29 mouse cellular contexts compared by ENCODE assay signal in the genomic region with DNA sequence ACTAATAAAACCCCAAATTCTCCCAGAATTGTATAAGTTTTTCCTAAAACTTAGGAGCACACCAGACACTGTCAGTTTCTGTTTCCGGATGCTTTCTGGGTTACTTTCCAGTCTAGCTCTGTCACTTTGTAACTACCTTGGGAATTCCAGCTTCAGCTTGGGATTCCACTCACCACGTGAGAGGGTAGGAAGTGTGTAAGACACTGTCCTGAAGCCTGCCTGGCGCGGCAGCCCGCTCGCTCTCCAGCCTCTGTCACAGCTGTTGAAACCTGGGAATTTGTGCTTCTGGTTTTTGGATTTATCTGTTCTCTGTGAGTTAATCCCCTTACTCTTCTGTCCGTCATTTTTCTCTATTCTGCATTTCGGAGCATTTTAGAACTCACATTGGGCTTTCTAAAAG. TPM values are rescaled to one million over a fixed set of nuclear protein-coding genes. Genes with fewer than 3 reads are reported as not detected.
DNase-seq lines count a peak whose midpoint lies in the region; ATAC-seq and TF ChIP-seq lines count a peak whose summit lies in the region.
"Had no signal": no experiment of that assay in that cellular context is flagged by ENCODE, and none has a peak within 500 bp of the region (broad histone marks: within the 10 kb centered on the region; RNA-seq: fewer than 3 reads in every experiment).

No protein-coding gene starts in this region.

- H3K79me2 ChIP-seq in myocyte (ENCODE audit: control insufficient read depth, insufficient read depth) = peaks cover 84% of the 10 kb centered on the region

- ATAC-seq in heart, embryonic 15.5 days (replicated peaks; ENCODE audit: insufficient number of reproducible peaks, insufficient read depth, low FRiP score, low read depth) = no peak
- ATAC-seq: forebrain, embryonic 13.5 days; intestine, postnatal 0 days had no signal

- TF ChIP-seq CTCF in gastrocnemius, adult 2 months (IDR thresholded peaks at IDR 0.05) = no peak
- no peak for TF ChIP-seq CTCF in kidney, adult 2 months (conservative IDR thresholded peaks at IDR 0.05; ENCODE audit: insufficient read depth, insufficient read length, low read depth, low read length)

- peaks cover 7% of the 10 kb centered on the region for H3K4me1 ChIP-seq in kidney, adult 2 months (ENCODE audit: control insufficient read depth, insufficient read depth, low read length)
- peaks cover 40% of the 10 kb centered on the region for H3K4me1 ChIP-seq in heart, embryonic 15.5 days (replicated peaks)

- H3K27ac ChIP-seq in gastrocnemius, adult 2 months = peak overlapping the region; percentile 95
- no peak overlapping the region for H3K27ac ChIP-seq in kidney, adult 2 months (ENCODE audit: insufficient read depth, low read depth, low read length)
- peak overlapping the region; percentile 13; the same call in 1 of the 2 replicates for H3K27ac ChIP-seq in heart, embryonic 15.5 days
- H3K27ac ChIP-seq: embryonic facial prominence, embryonic 12.5 days; forebrain, embryonic 13.5 days; hindbrain, embryonic 12.5 days; limb, embryonic 13.5 days; liver, embryonic 13.5 days; stomach, embryonic 15.5 days had no signal

- no peak overlapping the region for H3ac ChIP-seq in myocyte (ENCODE audit: control insufficient read depth, insufficient read length)

- no peaks in the 10 kb centered on the region for H3K9me3 ChIP-seq in heart, embryonic 15.5 days (replicated peaks)
- H3K9me3 ChIP-seq: embryonic facial prominence, embryonic 12.5 days; forebrain, embryonic 13.5 days; hindbrain, embryonic 12.5 days; limb, embryonic 13.5 days; liver, embryonic 13.5 days; stomach, embryonic 15.5 days had no signal

- H3K4me3 ChIP-seq in gastrocnemius, adult 2 months = no peak overlapping the region
- no peak overlapping the region for H3K4me3 ChIP-seq in kidney, adult 2 months (ENCODE audit: insufficient read depth, low read depth, low read length)
- H3K4me3 ChIP-seq in heart, embryonic 15.5 days = no peak overlapping the region; the same call in 1 of the 2 replicates
- peak overlapping the region; percentile 72 for H3K4me3 ChIP-seq in myocyte
- H3K4me3 ChIP-seq: embryonic facial prominence, embryonic 12.5 days; erythroblast, embryonic 14.5 days; forebrain, embryonic 13.5 days; hindbrain, embryonic 12.5 days; limb, embryonic 13.5 days; liver, embryonic 13.5 days; stomach, embryonic 15.5 days had no signal

- H3K27me3 ChIP-seq in kidney, adult 2 months (replicated peaks; ENCODE audit: control insufficient read depth, insufficient read depth, low read length) = no peaks in the 10 kb centered on the region
- H3K27me3 ChIP-seq in heart, embryonic 15.5 days = no peaks in the 10 kb centered on the region
- H3K27me3 ChIP-seq in myocyte (ENCODE audit: control insufficient read depth, insufficient read depth, insufficient read length) = no peaks in the 10 kb centered on the region
- H3K27me3 ChIP-seq: embryonic facial prominence, embryonic 12.5 days; forebrain, embryonic 13.5 days; hindbrain, embryonic 12.5 days; limb, embryonic 13.5 days; liver, embryonic 13.5 days; stomach, embryonic 15.5 days had no signal

- no peak for TF ChIP-seq POLR2A in kidney, adult 2 months (IDR thresholded peaks at IDR 0.05; ENCODE audit: low read depth, low read length)
- TF ChIP-seq POLR2A in myocyte (IDR thresholded peaks at IDR 0.05; ENCODE audit: insufficient read length, low read depth) = no peak

- 0 out of 2 replicates have a peak overlapping the region, but pooled peaks have one; percentile 28 for H3K9ac ChIP-seq in heart, embryonic 15.5 days
- H3K9ac ChIP-seq: embryonic facial prominence, embryonic 12.5 days; forebrain, embryonic 13.5 days; hindbrain, embryonic 12.5 days; limb, embryonic 13.5 days; liver, embryonic 13.5 days; stomach, embryonic 15.5 days had no signal

- intact Hi-C loops in gastrocnemius, adult 2 months (cut with DNase I) = no loop called here

- H3K36me3 ChIP-seq in kidney, adult 2 months (ENCODE audit: control insufficient read depth, insufficient read depth, low read length) = peaks cover 6% of the 10 kb centered on the region
- H3K36me3 ChIP-seq in heart, embryonic 15.5 days = peaks cover 29% of the 10 kb centered on the region
- peaks cover 38% of the 10 kb centered on the region for H3K36me3 ChIP-seq in myocyte (ENCODE audit: control insufficient read depth, insufficient read depth)

- WGBS in kidney, adult 2 months = 72% methylated on average over 8 of the region's 8 CpGs
- WGBS in heart, embryonic 15.5 days = 43% methylated on average over 8 of the region's 8 CpGs

- DNase-seq in gastrocnemius, adult 2 months = no peak
- DNase-seq in gastrocnemius, postnatal 4 days (ENCODE audit: low spot score in 2 of 2) = no peak
- DNase-seq in kidney, adult 2 months = peak; percentile 18
- no peak for DNase-seq in kidney, adult 9 months
- no peak for DNase-seq in cerebellum, adult 8-10 months
- DNase-seq in c-Kit-positive CD71-positive TER-119-positive erythroid progenitor cells, embryonic 14.5 days (ENCODE audit: low spot score) = no peak
- DNase-seq: adrenal gland, postnatal 36 days; cerebellum, adult 11 months; cerebellum, postnatal 14 days; kidney, postnatal 25 days; liver, embryonic 13.5 days; lung, adult 2 months; lung, postnatal 14 days; thymus, adult 18-20 months; thymus, postnatal 4 days had no signal

- peak overlapping the region; percentile 35; the same call in 1 of the 2 replicates for H3K4me2 ChIP-seq in heart, embryonic 15.5 days
- peak overlapping the region; percentile 95 for H3K4me2 ChIP-seq in myocyte (ENCODE audit: low read depth)
- H3K4me2 ChIP-seq: embryonic facial prominence, embryonic 12.5 days; forebrain, embryonic 13.5 days; hindbrain, embryonic 12.5 days; limb, embryonic 13.5 days; liver, embryonic 13.5 days; midbrain, embryonic 11.5 days; stomach, embryonic 15.5 days had no signal

TF ChIP-seq in myocyte, 11 proteins besides CTCF, POLR2A, EP300 and RAD21:
- TF ChIP-seq MYOD1 (IDR thresholded peaks at IDR 0.05; ENCODE audit: control insufficient read depth in 1 of 3, insufficient read length in 2 of 3, low read depth in 2 of 3) (peak in 1 of 3 experiments; percentile 24), TCF12 (IDR thresholded peaks at IDR 0.05; ENCODE audit: insufficient read depth, poor library complexity, severe bottlenecking) (no peak), USF1 (IDR thresholded peaks at IDR 0.05; ENCODE audit: low read depth) (peak; percentile 39), TCF3 (IDR thresholded peaks at IDR 0.05; ENCODE audit: insufficient read length, low read depth) (no peak), E2F4 (IDR thresholded peaks at IDR 0.05; ENCODE audit: insufficient read depth) (no peak), MYOG (IDR thresholded peaks at IDR 0.05; ENCODE audit: control insufficient read depth in 1 of 3, insufficient read depth in 1 of 3, insufficient read length in 2 of 3, low read depth in 2 of 3) (peak in 1 of 3 experiments; percentile 66), CEBPB (IDR thresholded peaks at IDR 0.05; ENCODE audit: insufficient read depth, poor library complexity, severe bottlenecking) (no peak), REST (IDR thresholded peaks at IDR 0.05; ENCODE audit: insufficient read depth, insufficient read length) (no peak), MAX (IDR thresholded peaks at IDR 0.05; ENCODE audit: low read depth) (no peak), POLR2AphosphoS2 (IDR thresholded peaks at IDR 0.05; ENCODE audit: insufficient read length, low read depth) (no peak)

RNA-seq across cellular contexts. Expression of a gene that starts 4.1 kb away (rescaled TPM):
- 10 to 100 TPM; 34.0 to 41.1 TPM for total RNA-seq in gastrocnemius, adult 2 months (2021)
- 10 to 100 TPM; 79.6 to 86.3 TPM for total RNA-seq in gastrocnemius, postnatal 4 days (2021)
- 10.1 and 10.9 TPM in 2 replicates for polyA plus RNA-seq in kidney, adult 2 months (2012; rRNA removed)
- polyA plus RNA-seq in heart, embryonic 15.5 days (2015; fragmentation: Nextera tagmentation; extraction: Ambion mirVana) = 29.3 and 32.7 TPM in 2 replicates
- polyA plus RNA-seq in myocyte (2012; fragmentation: generic; extraction: Trizol) = 49.3 TPM

RNA-seq across cellular contexts. Expression of a gene that starts 21.1 kb away (rescaled TPM):
- under 1 TPM; 0.10 to 0.11 TPM for total RNA-seq in gastrocnemius, adult 2 months (2021)
- total RNA-seq in gastrocnemius, postnatal 4 days (2021) = under 1 TPM; 0.27 to 0.39 TPM
- polyA plus RNA-seq in kidney, adult 2 months (2012; rRNA removed) = 0.16 and 0.23 TPM in 2 replicates
- polyA plus RNA-seq in heart, embryonic 15.5 days (2015; fragmentation: Nextera tagmentation; extraction: Ambion mirVana) = 0.10 TPM in 1 of 2 replicates, not detected in the other
- 0.12 TPM for polyA plus RNA-seq in myocyte (2012; fragmentation: generic; extraction: Trizol)
- total RNA-seq: gastrocnemius, adult 18-20 months; megakaryocyte progenitor cell, adult 5-6 weeks; neutrophil, adult 5-6 weeks had no signal
- polyA plus RNA-seq: CD4-positive, CD25-positive, alpha-beta regulatory T cell, adult 4 months; erythroblast, embryonic 14.5 days; liver, embryonic 13.5 days; lung, adult 2 months; midbrain, embryonic 11.5 days had no signal
